Mouse (Mus musculus): ENCODE measurements around the gene Cbfa2t2. TPM values are rescaled to one million over a fixed set of nuclear protein-coding genes. Genes with fewer than 3 reads are reported as not detected.

The Cbfa2t2 gene
- polyA plus RNA-seq, 1 experiment: 7.5 TPM

- Histone ChIP-seq H3K4me2 (ENCODE audit: low read depth) (no peak overlapping the region), H3K36me3 (ENCODE audit: control insufficient read depth, insufficient read depth) (peaks cover 19% of the 10 kb centered on the region), H3ac (ENCODE audit: control insufficient read depth, insufficient read length) (no peak overlapping the region)
These were observed 96.6 kb downstream of the Cbfa2t2 start for GRCm38 (mm10) chr2:154532888-154533287.

DNA sequence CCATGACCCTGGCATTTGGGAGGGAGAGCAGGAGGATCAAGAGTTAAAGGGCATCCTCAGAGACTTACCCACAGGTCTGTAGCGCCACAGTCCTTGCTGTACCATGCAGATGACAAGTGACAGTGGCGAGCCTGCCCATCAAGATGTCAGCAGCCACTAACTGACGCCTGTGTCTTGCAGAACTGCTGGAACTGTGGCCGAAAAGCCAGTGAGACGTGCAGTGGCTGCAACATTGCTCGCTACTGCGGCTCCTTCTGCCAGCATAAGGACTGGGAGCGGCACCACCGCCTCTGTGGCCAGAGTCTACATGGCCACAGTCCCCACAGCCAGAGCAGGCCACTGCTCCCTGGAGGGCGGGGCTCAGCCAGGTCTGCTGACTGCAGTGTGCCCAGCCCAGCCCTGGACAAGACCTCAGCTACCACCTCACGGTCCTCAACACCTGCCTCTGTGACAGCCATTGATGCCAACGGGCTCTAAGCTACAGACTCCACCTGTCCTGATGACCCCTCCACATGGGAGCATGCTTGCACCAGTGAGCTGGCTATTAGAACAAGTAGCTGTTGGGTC lies 98.5 kb downstream of the Cbfa2t2 start:
- Histone ChIP-seq H3K4me3 (no peak overlapping the region), H3ac (ENCODE audit: control insufficient read depth, insufficient read length) (no peak overlapping the region), H3K36me3 (ENCODE audit: control insufficient read depth, insufficient read depth) (peaks cover 15% of the 10 kb centered on the region), H3K79me2 (ENCODE audit: control insufficient read depth, insufficient read depth) (no peaks in the 10 kb centered on the region), H3K27me3 (ENCODE audit: control insufficient read depth, insufficient read depth, insufficient read length) (no peaks in the 10 kb centered on the region), H3K4me2 (ENCODE audit: low read depth) (no peak overlapping the region)
- no peak for TF ChIP-seq USF1 (IDR thresholded peaks at IDR 0.05; ENCODE audit: low read depth)
- no peak for TF ChIP-seq MYOD1 (IDR thresholded peaks at IDR 0.05; ENCODE audit: control insufficient read depth in 1 of 3, insufficient read length in 2 of 3, low read depth in 2 of 3)
- no peak for TF ChIP-seq TCF12 (IDR thresholded peaks at IDR 0.05; ENCODE audit: insufficient read depth, poor library complexity, severe bottlenecking)
- no peak for TF ChIP-seq REST (IDR thresholded peaks at IDR 0.05; ENCODE audit: insufficient read depth, insufficient read length)
- TF ChIP-seq TCF3 (IDR thresholded peaks at IDR 0.05; ENCODE audit: insufficient read length, low read depth): no peak
- no peak for TF ChIP-seq SRF (IDR thresholded peaks at IDR 0.05; ENCODE audit: control insufficient read depth, insufficient read length, low read depth)
- no peak for TF ChIP-seq MAX (IDR thresholded peaks at IDR 0.05; ENCODE audit: low read depth)
- TF ChIP-seq MYOG (IDR thresholded peaks at IDR 0.05; ENCODE audit: control insufficient read depth in 1 of 3, insufficient read depth in 1 of 3, insufficient read length in 2 of 3, low read depth in 2 of 3): no peak
- TF ChIP-seq POLR2AphosphoS2 (IDR thresholded peaks at IDR 0.05; ENCODE audit: insufficient read length, low read depth): no peak
- TF ChIP-seq POLR2A (IDR thresholded peaks at IDR 0.05; ENCODE audit: insufficient read length, low read depth): no peak
- TF ChIP-seq CEBPB (IDR thresholded peaks at IDR 0.05; ENCODE audit: insufficient read depth, poor library complexity, severe bottlenecking): no peak
- TF ChIP-seq E2F4 (IDR thresholded peaks at IDR 0.05; ENCODE audit: insufficient read depth): no peak

More at GRCm38 (mm10) chr2:154532888-154533287, 96.6 kb downstream of the Cbfa2t2 start:
- H3K4me3 ChIP-seq: no peak overlapping the region
- no peaks in the 10 kb centered on the region for H3K27me3 ChIP-seq (ENCODE audit: control insufficient read depth, insufficient read depth, insufficient read length)
- H3K79me2 ChIP-seq (ENCODE audit: control insufficient read depth, insufficient read depth): no peaks in the 10 kb centered on the region
- TF ChIP-seq USF1 (IDR thresholded peaks at IDR 0.05; ENCODE audit: low read depth) (no peak), TCF12 (IDR thresholded peaks at IDR 0.05; ENCODE audit: insufficient read depth, poor library complexity, severe bottlenecking) (no peak), POLR2AphosphoS2 (IDR thresholded peaks at IDR 0.05; ENCODE audit: insufficient read length, low read depth) (no peak), MAX (IDR thresholded peaks at IDR 0.05; ENCODE audit: low read depth) (no peak), E2F4 (IDR thresholded peaks at IDR 0.05; ENCODE audit: insufficient read depth) (no peak), POLR2A (IDR thresholded peaks at IDR 0.05; ENCODE audit: insufficient read length, low read depth) (no peak), REST (IDR thresholded peaks at IDR 0.05; ENCODE audit: insufficient read depth, insufficient read length) (no peak), MYOG (IDR thresholded peaks at IDR 0.05; ENCODE audit: control insufficient read depth in 1 of 3, insufficient read depth in 1 of 3, insufficient read length in 2 of 3, low read depth in 2 of 3) (no peak), CEBPB (IDR thresholded peaks at IDR 0.05; ENCODE audit: insufficient read depth, poor library complexity, severe bottlenecking) (no peak), MYOD1 (IDR thresholded peaks at IDR 0.05; ENCODE audit: control insufficient read depth in 1 of 3, insufficient read length in 2 of 3, low read depth in 2 of 3) (no peak), SRF (IDR thresholded peaks at IDR 0.05; ENCODE audit: control insufficient read depth, insufficient read length, low read depth) (no peak), TCF3 (IDR thresholded peaks at IDR 0.05; ENCODE audit: insufficient read length, low read depth) (no peak)

GRCm38 (mm10) chr2:154538310-154538709 lies 102.0 kb downstream of the Cbfa2t2 start:
- Histone ChIP-seq H3ac (ENCODE audit: control insufficient read depth, insufficient read length) (no peak overlapping the region), H3K27me3 (ENCODE audit: control insufficient read depth, insufficient read depth, insufficient read length) (no peaks in the 10 kb centered on the region), H3K4me2 (ENCODE audit: low read depth) (no peak overlapping the region), H3K79me2 (ENCODE audit: control insufficient read depth, insufficient read depth) (no peaks in the 10 kb centered on the region), H3K36me3 (ENCODE audit: control insufficient read depth, insufficient read depth) (no peaks in the 10 kb centered on the region), H3K4me3 (no peak overlapping the region)
- TF ChIP-seq MYOG (IDR thresholded peaks at IDR 0.05; ENCODE audit: control insufficient read depth in 1 of 3, insufficient read depth in 1 of 3, insufficient read length in 2 of 3, low read depth in 2 of 3) (no peak), USF1 (IDR thresholded peaks at IDR 0.05; ENCODE audit: low read depth) (no peak), CEBPB (IDR thresholded peaks at IDR 0.05; ENCODE audit: insufficient read depth, poor library complexity, severe bottlenecking) (no peak), SRF (IDR thresholded peaks at IDR 0.05; ENCODE audit: control insufficient read depth, insufficient read length, low read depth) (no peak), REST (IDR thresholded peaks at IDR 0.05; ENCODE audit: insufficient read depth, insufficient read length) (no peak), TCF12 (IDR thresholded peaks at IDR 0.05; ENCODE audit: insufficient read depth, poor library complexity, severe bottlenecking) (no peak), POLR2AphosphoS2 (IDR thresholded peaks at IDR 0.05; ENCODE audit: insufficient read length, low read depth) (no peak), MAX (IDR thresholded peaks at IDR 0.05; ENCODE audit: low read depth) (no peak), POLR2A (IDR thresholded peaks at IDR 0.05; ENCODE audit: insufficient read length, low read depth) (no peak), E2F4 (IDR thresholded peaks at IDR 0.05; ENCODE audit: insufficient read depth) (no peak), TCF3 (IDR thresholded peaks at IDR 0.05; ENCODE audit: insufficient read length, low read depth) (no peak), MYOD1 (IDR thresholded peaks at IDR 0.05; ENCODE audit: control insufficient read depth in 1 of 3, insufficient read length in 2 of 3, low read depth in 2 of 3) (no peak)

DNA sequence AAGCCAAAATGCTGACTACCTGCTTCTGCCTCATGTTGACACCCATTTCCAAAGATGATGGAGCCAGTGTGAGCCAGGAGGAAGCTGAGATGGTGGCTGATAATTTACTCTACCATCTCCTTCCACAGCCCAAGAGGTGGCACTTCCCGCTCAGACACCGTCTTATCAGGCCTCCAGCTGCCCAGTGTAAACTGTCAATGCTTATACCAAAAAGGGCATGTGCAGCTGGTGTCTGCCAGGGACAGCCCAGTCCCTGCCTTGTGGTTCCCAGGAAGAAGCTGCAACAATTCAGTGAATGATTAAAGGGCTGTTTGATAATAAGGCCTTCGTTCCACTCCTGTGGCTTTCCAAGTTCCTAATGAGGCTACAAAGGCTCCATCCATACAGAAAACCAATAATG lies 102.4 kb downstream of the Cbfa2t2 start:
- TF ChIP-seq MYOG (IDR thresholded peaks at IDR 0.05; ENCODE audit: control insufficient read depth in 1 of 3, insufficient read depth in 1 of 3, insufficient read length in 2 of 3, low read depth in 2 of 3) (peak in 1 of 3 experiments; percentile 36), TCF12 (IDR thresholded peaks at IDR 0.05; ENCODE audit: insufficient read depth, poor library complexity, severe bottlenecking) (no peak), MYOD1 (IDR thresholded peaks at IDR 0.05; ENCODE audit: control insufficient read depth in 1 of 3, insufficient read length in 2 of 3, low read depth in 2 of 3) (no peak), SRF (IDR thresholded peaks at IDR 0.05; ENCODE audit: control insufficient read depth, insufficient read length, low read depth) (peak; percentile 41), CEBPB (IDR thresholded peaks at IDR 0.05; ENCODE audit: insufficient read depth, poor library complexity, severe bottlenecking) (no peak), USF1 (IDR thresholded peaks at IDR 0.05; ENCODE audit: low read depth) (no peak), MAX (IDR thresholded peaks at IDR 0.05; ENCODE audit: low read depth) (no peak), E2F4 (IDR thresholded peaks at IDR 0.05; ENCODE audit: insufficient read depth) (no peak), POLR2A (IDR thresholded peaks at IDR 0.05; ENCODE audit: insufficient read length, low read depth) (no peak), POLR2AphosphoS2 (IDR thresholded peaks at IDR 0.05; ENCODE audit: insufficient read length, low read depth) (no peak), REST (IDR thresholded peaks at IDR 0.05; ENCODE audit: insufficient read depth, insufficient read length) (no peak), TCF3 (IDR thresholded peaks at IDR 0.05; ENCODE audit: insufficient read length, low read depth) (no peak)
- no peak overlapping the region for H3ac ChIP-seq (ENCODE audit: control insufficient read depth, insufficient read length)
- no peaks in the 10 kb centered on the region for H3K27me3 ChIP-seq (ENCODE audit: control insufficient read depth, insufficient read depth, insufficient read length)
- H3K36me3 ChIP-seq (ENCODE audit: control insufficient read depth, insufficient read depth): no peaks in the 10 kb centered on the region
- H3K4me3 ChIP-seq: no peak overlapping the region
- no peaks in the 10 kb centered on the region for H3K79me2 ChIP-seq (ENCODE audit: control insufficient read depth, insufficient read depth)
- no peak overlapping the region for H3K4me2 ChIP-seq (ENCODE audit: low read depth)

All from myocyte (in vitro differentiated cells).